Mouse (Mus musculus) right cerebral cortex, postnatal 14 days (tissue): ENCODE data around the gene Prtn3.
A peak's percentile ranks its signal among the peaks of the same experiment; 100 is the strongest.

ENCODE experiments used
- DNase-seq: peaks from one replicate; pipeline ENCODE4 v3.0.0; 2022

The Prtn3 gene

DNA sequence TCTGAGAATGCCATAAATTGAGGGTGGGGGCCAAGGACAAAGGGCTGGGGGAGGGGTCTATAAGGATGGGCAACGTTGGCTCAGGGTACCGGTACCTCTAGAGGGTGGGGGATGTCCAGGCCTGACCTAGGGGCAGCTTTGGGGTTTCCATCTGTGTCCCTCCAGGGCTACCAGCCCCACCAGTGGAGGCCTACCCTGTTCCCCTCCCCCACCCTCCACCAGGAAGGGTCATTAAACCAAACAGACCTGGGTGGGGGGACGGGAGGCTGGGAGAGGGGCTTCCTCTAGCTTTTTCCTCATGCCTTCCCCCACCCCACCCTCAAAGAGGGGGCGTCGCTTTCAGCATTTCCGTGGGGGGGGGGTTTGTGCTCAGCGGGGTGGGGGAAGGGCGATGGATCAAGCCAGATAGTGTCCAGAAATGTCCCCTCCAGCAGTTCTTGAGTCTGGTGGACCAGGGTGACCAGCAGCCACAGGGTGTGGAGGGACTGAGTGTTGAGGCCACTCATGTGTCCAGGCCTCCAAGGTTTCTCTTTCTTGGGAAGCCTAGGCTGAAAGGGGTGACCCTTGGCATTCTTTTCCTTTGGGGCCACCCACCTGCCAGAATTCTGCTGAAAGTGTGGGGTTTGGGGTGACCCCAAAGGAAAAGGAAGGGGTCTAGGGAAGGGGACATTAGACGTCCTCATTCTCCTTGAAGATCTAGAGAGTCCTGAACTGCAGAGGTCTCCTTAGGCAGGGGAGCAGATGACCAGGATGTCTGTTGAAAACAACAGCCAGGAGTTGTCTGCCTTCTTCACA is 54.8 kb downstream of the Prtn3 start:
- DNase-seq: no peak

GRCm38 (mm10) chr10:79929967-79930825 is 55.9 kb downstream of the Prtn3 start:
- no peak for DNase-seq

DNA sequence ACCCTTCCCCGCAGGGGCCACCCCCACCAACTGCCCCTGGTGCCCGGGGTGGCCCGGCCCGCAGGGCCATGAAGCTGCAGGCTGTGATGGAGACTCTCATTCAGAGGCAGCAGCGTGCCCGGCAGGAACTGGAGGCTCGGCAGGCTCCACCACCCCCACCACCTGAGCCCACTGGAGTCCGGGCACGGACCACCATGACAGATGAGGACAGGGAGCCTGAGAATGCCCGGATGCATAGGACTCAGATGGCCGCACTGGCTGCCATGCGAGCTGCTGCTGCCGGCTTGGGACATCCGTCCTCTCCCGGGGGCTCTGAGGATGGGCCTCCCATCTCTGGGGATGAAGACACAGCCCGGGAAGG is 56.5 kb downstream of the Prtn3 start:
- DNase-seq: no peak

DNA sequence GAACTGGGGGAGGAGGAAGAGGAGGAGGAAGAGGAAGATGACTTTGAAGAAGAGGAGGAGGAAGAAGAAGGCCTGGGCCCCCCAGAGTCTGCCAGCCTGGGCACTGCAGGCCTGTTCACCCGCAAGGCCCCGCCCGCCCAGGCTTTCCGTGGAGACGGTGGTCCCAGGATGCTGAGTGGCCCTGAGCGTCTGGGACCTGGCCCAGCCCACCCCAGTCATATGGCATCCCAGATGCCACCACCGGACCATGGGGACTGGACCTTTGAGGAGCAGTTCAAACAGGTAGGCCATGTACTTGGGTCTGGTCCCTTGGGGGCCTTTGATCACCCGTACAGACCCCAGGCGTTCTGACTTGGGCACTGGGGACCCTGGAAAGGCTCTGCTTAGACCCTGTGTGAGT is 57.5 kb downstream of the Prtn3 start:
- DNase-seq: no peak

GRCm38 (mm10) chr10:79932736-79933135 is 58.5 kb downstream of the Prtn3 start:
- peak; percentile 54 for DNase-seq
